Comparison of ENCODE assay signal across 28 mouse cellular contexts in genomic region chr17:18715501-18715900, GRCm38 (mm10).
A peak's percentile ranks its signal among the peaks of the same experiment; 100 is the strongest.
DNase-seq lines count a peak whose midpoint lies in the region; ATAC-seq and TF ChIP-seq lines count a peak whose summit lies in the region.
"Had no signal": no experiment of that assay in that cellular context is flagged by ENCODE, and none has a peak within 500 bp of the region (broad histone marks: within the 10 kb centered on the region; RNA-seq: fewer than 3 reads in every experiment).

No protein-coding gene starts in this region.

- TF ChIP-seq POLR2A in thymus, adult 2 months (IDR thresholded peaks at IDR 0.05; ENCODE audit: control insufficient read depth, extremely low read depth, insufficient read depth, low read length, poor library complexity): no peak

- intact Hi-C loops in heart, postnatal 36 days (cut with DNase I): no loop called here

- H3K36me3 ChIP-seq in thymus, adult 2 months (ENCODE audit: control insufficient read depth, insufficient read depth, low read length): no peaks in the 10 kb centered on the region
- H3K36me3 ChIP-seq in forebrain, postnatal 0 days (ENCODE audit: insufficient read depth): no peaks in the 10 kb centered on the region
- H3K36me3 ChIP-seq: embryonic facial prominence, embryonic 12.5 days; embryonic facial prominence, embryonic 15.5 days; heart, embryonic 10.5 days; heart, embryonic 13.5 days; hindbrain, embryonic 12.5 days; hindbrain, embryonic 15.5 days; intestine, embryonic 15.5 days had no signal

- ATAC-seq in inflammation-experienced regulatory T-cells, adult 6 months: peak; percentile 30
- ATAC-seq in forebrain, postnatal 0 days: no peak
- ATAC-seq: activated CD4-positive, CD25-positive, alpha-beta regulatory T cell, adult 4 months; CD4-positive, CD25-positive, alpha-beta regulatory T cell, adult 4 months; forebrain, embryonic 14.5 days; intestine, embryonic 15.5 days; Patski had no signal

- no peaks in the 10 kb centered on the region for H3K27me3 ChIP-seq in thymus, adult 2 months (ENCODE audit: control insufficient read depth, insufficient read depth, low read length)
- H3K27me3 ChIP-seq in forebrain, postnatal 0 days (ENCODE audit: insufficient read depth, low read length): no peaks in the 10 kb centered on the region
- H3K27me3 ChIP-seq: embryonic facial prominence, embryonic 12.5 days; embryonic facial prominence, embryonic 15.5 days; heart, embryonic 13.5 days; hindbrain, embryonic 12.5 days; hindbrain, embryonic 15.5 days; intestine, embryonic 15.5 days; Patski had no signal

- peak overlapping the region; percentile 47 for H3K27ac ChIP-seq in thymus, adult 2 months (ENCODE audit: control insufficient read depth, insufficient read depth, low read length)
- no peak overlapping the region for H3K27ac ChIP-seq in forebrain, postnatal 0 days (ENCODE audit: low read depth, low read length)
- H3K27ac ChIP-seq: embryonic facial prominence, embryonic 12.5 days; embryonic facial prominence, embryonic 15.5 days; heart, adult 2 months; heart, embryonic 10.5 days; heart, embryonic 13.5 days; hindbrain, embryonic 12.5 days; hindbrain, embryonic 15.5 days; intestine, embryonic 15.5 days had no signal

- H3K4me2 ChIP-seq in forebrain, postnatal 0 days (ENCODE audit: low read depth): no peak overlapping the region
- H3K4me2 ChIP-seq: embryonic facial prominence, embryonic 12.5 days; embryonic facial prominence, embryonic 15.5 days; heart, embryonic 13.5 days; hindbrain, embryonic 12.5 days; hindbrain, embryonic 15.5 days; intestine, embryonic 15.5 days had no signal

- H3K4me1 ChIP-seq in thymus, adult 2 months (replicated peaks; ENCODE audit: control insufficient read depth, insufficient read depth, low read length): peaks cover 3% of the 10 kb centered on the region; the same call in 1 of the 2 replicates
- H3K4me1 ChIP-seq in forebrain, postnatal 0 days (ENCODE audit: insufficient read depth): no peaks in the 10 kb centered on the region
- H3K4me1 ChIP-seq: embryonic facial prominence, embryonic 12.5 days; embryonic facial prominence, embryonic 15.5 days; heart, embryonic 10.5 days; heart, embryonic 13.5 days; hindbrain, embryonic 12.5 days; hindbrain, embryonic 15.5 days; intestine, embryonic 15.5 days had no signal

- no peak overlapping the region for H3K9ac ChIP-seq in forebrain, postnatal 0 days
- H3K9ac ChIP-seq: embryonic facial prominence, embryonic 12.5 days; embryonic facial prominence, embryonic 15.5 days; heart, embryonic 13.5 days; hindbrain, embryonic 12.5 days; hindbrain, embryonic 15.5 days; intestine, embryonic 15.5 days had no signal

- H3K4me3 ChIP-seq in thymus, adult 2 months (ENCODE audit: control insufficient read depth, insufficient read depth, low read length): no peak overlapping the region
- H3K4me3 ChIP-seq in forebrain, postnatal 0 days (ENCODE audit: low read depth, low read length): no peak overlapping the region
- H3K4me3 ChIP-seq: embryonic facial prominence, embryonic 12.5 days; embryonic facial prominence, embryonic 15.5 days; heart, adult 2 months; heart, embryonic 10.5 days; heart, embryonic 13.5 days; hindbrain, embryonic 12.5 days; hindbrain, embryonic 15.5 days; intestine, embryonic 15.5 days had no signal

- no peak for TF ChIP-seq CTCF in thymus, adult 2 months (IDR thresholded peaks at IDR 0.05; ENCODE audit: borderline replicate concordance, control insufficient read depth, extremely low read depth, insufficient read depth, low read length, poor library complexity)
- TF ChIP-seq CTCF in forebrain, postnatal 0 days (IDR thresholded peaks at IDR 0.05; ENCODE audit: low read depth): no peak

- DNase-seq in thymus, adult 2 months: peak; percentile 8
- no peak for DNase-seq in thymus, postnatal 14 days
- DNase-seq in 416B (ENCODE audit: low read depth) (peak; percentile 12), MEL-GATA-1-ER (ENCODE audit: extremely low read depth, low read depth) (peak; percentile 7)
- DNase-seq in embryo, embryonic 10 days (ENCODE audit: low spot score): no peak
- no peak for DNase-seq in heart, postnatal 36 days
- no peak for DNase-seq in forebrain, postnatal 0 days
- DNase-seq: adrenal gland, adult 8-10 months; adrenal gland, postnatal 25 days; cerebellum, adult 11-12 months; cerebellum, adult 8-10 months; cerebellum, postnatal 10 days; cerebellum, postnatal 36 days; gastrocnemius, postnatal 36 days; heart, adult 2 months; heart, postnatal 14 days had no signal

- 49% methylated on average over 2 of the region's 2 CpGs for WGBS in thymus, adult 2 months
- WGBS in forebrain, postnatal 0 days: 46% methylated on average over 2 of the region's 2 CpGs

- H3K9me3 ChIP-seq in forebrain, postnatal 0 days (ENCODE audit: low read length): peaks cover 10% of the 10 kb centered on the region; the same call in 1 of the 2 replicates
- H3K9me3 ChIP-seq: intestine, embryonic 15.5 days had no signal

Comparison
In these comparisons a context has a peak if more than half of its experiments do, and no peak if none do; other contexts are left out.
1. DNase-seq: peak in thymus, adult 2 months (single experiment), 416B (single experiment) and MEL-GATA-1-ER (single experiment); none in thymus, postnatal 14 days (single experiment), embryo, embryonic 10 days (single experiment), heart, postnatal 36 days (0 of 2) and forebrain, postnatal 0 days (single experiment).